Mouse (Mus musculus): ENCODE results near the gene Tlr6. TPM values are rescaled to one million over a fixed set of nuclear protein-coding genes. Genes with fewer than 3 reads are reported as not detected.

Gene Tlr6
- 0.31 and 0.46 TPM in 2 replicates for polyA plus RNA-seq (2015; fragmentation: Nextera tagmentation; extraction: Ambion mirVana)

DNA sequence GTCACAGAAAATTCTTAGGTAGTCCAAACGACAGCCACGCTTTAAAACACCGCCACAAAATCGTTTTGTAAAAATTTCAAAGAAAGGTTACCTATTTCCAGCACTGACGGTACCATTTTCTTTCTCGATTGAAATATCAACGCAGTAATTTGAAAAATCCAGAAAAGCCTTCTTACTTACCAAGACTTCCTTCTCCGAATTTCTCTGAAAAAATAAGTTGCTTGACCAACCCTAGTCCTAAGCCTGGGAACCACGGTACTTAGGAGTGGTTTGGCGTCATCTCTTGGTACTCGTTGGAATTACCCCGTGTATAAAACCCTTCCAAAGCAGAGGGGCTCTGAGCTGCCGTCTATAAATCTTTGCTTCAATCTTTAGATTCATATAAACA, at the start of gene Tlr6:
Tlr6 (minus strand) TSS at position 255 of the 388 bp plus-strand sequence.
- Histone ChIP-seq H3K36me3 (no peaks in the 10 kb centered on the region), H3K4me3 (no peak within 1 kb of the TSS), H3K4me2 (replicated peaks) (no peak within 1 kb of the TSS), H3K27ac (replicated peaks) (no peak within 1 kb of the TSS), H3K27me3 (no peaks in the 10 kb centered on the region), H3K9me3 (no peaks in the 10 kb centered on the region), H3K4me1 (no peaks in the 10 kb centered on the region), H3K9ac (replicated peaks) (no peak within 1 kb of the TSS)
- no peak for ATAC-seq (replicated peaks)
- 89% methylated on average over 13 of the region's 13 CpGs for WGBS

DNA sequence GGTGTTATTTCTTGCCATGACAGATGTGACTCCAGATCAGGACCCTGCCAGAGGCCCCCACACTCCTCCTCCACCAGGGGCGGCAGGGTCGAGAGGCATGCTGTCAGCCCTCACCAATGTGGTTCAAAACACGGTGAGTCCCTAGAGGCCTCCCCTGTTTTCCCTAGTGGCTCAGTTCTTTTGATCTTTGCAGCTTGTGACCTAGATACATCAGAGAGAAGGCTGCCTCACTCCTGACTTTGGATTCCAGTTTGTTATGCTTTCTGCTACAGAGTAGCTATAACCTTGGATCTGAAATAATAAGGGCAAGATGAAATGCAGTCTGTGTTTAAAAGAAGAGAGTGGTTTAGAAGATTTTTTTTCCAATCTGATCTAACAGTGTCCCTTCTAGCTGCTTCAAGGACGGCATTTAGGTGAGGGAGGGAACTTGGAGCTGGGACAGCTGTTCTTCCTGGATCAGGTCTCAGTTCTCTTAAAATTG, 46.2 kb upstream of the Tlr6 start:
- H3K4me2 ChIP-seq (replicated peaks): no peak overlapping the region
- H3K9ac ChIP-seq (replicated peaks): no peak overlapping the region
- ATAC-seq (replicated peaks): 0 out of 2 replicates have a peak, but pooled peaks have one; percentile 10
- no peak overlapping the region for H3K27ac ChIP-seq (replicated peaks)
- H3K36me3 ChIP-seq: no peaks in the 10 kb centered on the region
- no peak overlapping the region for H3K4me3 ChIP-seq
- H3K27me3 ChIP-seq: no peaks in the 10 kb centered on the region
- 37% methylated on average over 4 of the region's 4 CpGs for WGBS
- H3K4me1 ChIP-seq: peaks cover 13% of the 10 kb centered on the region
- H3K9me3 ChIP-seq: no peaks in the 10 kb centered on the region

DNA sequence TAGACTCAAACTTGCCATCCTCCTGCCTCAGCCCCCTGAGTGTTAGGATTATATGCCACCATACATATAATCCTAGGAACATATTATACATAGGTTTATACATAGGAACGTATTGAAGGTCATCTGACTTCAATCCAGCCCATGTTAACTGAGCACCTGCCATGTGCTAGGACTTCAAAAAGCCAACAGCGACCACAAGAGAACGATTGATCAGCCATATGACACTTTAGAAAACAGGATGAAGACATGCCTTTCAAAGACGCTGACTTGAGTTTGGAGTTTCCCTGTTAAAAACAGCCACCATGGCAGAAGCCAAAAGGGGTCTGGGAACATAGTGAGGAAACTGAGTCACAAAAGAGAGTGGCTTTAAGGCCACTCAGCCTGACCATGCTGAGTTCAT, 45.4 kb upstream of the Tlr6 start:
- H3K4me1 ChIP-seq: peaks cover 13% of the 10 kb centered on the region

DNA sequence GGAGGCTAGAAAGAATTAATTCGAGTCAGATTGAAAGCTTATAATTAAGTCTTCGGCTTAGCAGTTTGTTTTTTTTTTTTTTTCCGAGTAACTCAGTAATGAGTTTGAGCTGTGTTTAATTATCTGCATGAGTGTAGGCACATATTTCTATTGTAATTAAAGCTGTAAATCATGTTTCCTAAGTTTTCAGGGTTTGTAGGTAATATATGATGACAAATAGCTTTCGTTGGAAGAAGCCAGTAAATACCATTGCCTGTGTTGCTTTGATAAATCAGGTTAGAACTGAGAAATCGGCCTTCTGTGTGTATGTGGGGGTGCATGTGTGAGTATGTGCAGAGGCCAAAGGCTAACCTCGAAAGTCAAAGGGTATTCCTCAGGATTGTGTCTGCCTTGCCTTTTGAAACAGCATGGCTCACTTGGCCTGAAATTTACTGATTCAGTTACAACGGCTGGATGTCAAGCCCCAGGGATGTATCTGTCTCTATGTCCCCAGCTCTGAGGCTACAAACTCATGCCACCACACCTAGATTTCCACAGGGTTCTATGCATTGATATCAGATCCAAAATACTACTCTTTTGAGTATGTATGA, 44.1 kb upstream of the Tlr6 start:
- H3K4me2 ChIP-seq (replicated peaks): no peak overlapping the region
- no peaks in the 10 kb centered on the region for H3K27me3 ChIP-seq
- ATAC-seq (replicated peaks): no peak
- H3K4me1 ChIP-seq: peaks cover 13% of the 10 kb centered on the region
- no peaks in the 10 kb centered on the region for H3K36me3 ChIP-seq
- WGBS: 46% methylated on average over 7 of the region's 7 CpGs
- H3K9me3 ChIP-seq: no peaks in the 10 kb centered on the region
- no peak overlapping the region for H3K9ac ChIP-seq (replicated peaks)
- H3K4me3 ChIP-seq: no peak overlapping the region
- no peak overlapping the region for H3K27ac ChIP-seq (replicated peaks)

More for the DNA sequence above, 45.4 kb upstream of the Tlr6 start:
- Histone ChIP-seq H3K27me3 (no peaks in the 10 kb centered on the region), H3K27ac (replicated peaks) (no peak overlapping the region), H3K4me2 (replicated peaks) (no peak overlapping the region), H3K4me3 (no peak overlapping the region), H3K36me3 (no peaks in the 10 kb centered on the region), H3K9ac (replicated peaks) (no peak overlapping the region), H3K9me3 (no peaks in the 10 kb centered on the region)
- 93% methylated on average over 4 of the region's 4 CpGs for WGBS
- no peak for ATAC-seq (replicated peaks)

DNA sequence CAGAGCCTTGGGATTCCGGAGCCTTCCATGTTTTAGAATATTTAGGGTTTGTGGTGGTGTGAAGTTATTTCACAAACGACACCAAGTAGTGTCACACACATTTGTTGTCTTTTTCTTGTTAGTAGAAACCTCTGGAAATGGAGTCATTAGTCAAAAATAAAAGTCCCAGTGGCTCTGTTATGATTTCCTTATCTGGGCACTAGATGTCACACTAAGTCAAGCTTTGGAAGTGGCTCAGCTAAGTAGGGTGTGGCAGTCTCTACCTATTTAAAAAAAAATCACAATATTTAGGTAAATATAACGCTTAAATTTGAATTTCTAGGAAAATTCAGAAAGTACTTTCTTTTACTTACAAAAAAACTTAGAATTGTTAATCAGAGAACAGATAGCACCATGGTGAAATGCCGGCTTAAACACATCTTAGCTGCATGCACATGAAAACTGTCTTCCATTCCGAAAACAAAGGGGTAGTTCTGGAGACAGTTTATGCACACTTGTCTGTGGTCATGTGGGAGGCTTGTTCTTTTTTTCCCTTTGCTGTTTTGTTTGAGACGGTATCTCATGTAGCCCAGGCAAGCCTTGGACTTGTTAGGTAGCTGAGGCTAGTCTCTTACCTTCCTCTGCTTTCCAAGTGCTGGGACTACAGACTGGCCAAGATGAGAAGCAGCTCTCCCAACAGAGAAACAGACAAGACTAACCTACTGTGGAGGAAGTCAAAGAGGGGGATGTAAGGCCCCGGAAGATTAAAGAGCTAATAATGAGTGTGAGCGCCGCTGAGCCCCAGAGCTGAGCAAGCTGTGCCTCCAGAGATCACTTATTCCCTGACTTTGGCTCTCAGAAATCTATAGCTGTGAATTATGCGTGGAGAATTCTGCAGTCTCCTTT, 43.3 kb upstream of the Tlr6 start:
- 44% methylated on average over 10 of the region's 10 CpGs for WGBS
- H3K27ac ChIP-seq (replicated peaks): peak overlapping the region; percentile 35; the same call in 1 of the 2 replicates
- H3K27me3 ChIP-seq: no peaks in the 10 kb centered on the region
- H3K9ac ChIP-seq (replicated peaks): no peak overlapping the region
- no peaks in the 10 kb centered on the region for H3K36me3 ChIP-seq
- ATAC-seq (replicated peaks): peak; percentile 78
- H3K9me3 ChIP-seq: no peaks in the 10 kb centered on the region
- H3K4me2 ChIP-seq (replicated peaks): peak overlapping the region; percentile 21; the same call in 1 of the 2 replicates
- H3K4me1 ChIP-seq: peaks cover 13% of the 10 kb centered on the region
- no peak overlapping the region for H3K4me3 ChIP-seq

DNA sequence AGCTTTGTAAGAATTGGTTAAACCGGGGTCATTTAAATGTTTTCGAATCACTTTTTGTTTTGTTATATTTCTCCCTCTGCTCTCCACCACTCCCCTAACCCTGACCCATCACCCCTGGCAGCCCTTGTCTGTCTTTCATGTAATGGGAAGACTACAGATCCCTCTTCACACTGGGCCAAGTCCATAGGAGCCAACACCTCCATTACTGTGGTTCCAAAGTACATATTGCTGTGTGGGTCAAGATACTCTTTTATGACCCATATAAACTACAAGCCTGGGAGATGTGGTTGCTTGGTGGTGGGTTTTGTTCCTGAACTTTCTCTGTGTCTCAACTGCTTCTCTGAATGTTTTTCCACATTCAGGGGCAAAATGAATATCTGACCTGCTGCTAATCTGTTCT, 35.5 kb upstream of the Tlr6 start:
- H3K27me3 ChIP-seq: no peaks in the 10 kb centered on the region
- no peaks in the 10 kb centered on the region for H3K36me3 ChIP-seq
- H3K4me3 ChIP-seq: no peak overlapping the region
- WGBS: 97% methylated on average over 2 of the region's 2 CpGs
- H3K4me2 ChIP-seq (replicated peaks): no peak overlapping the region
- no peaks in the 10 kb centered on the region for H3K9me3 ChIP-seq
- no peak for ATAC-seq (replicated peaks)
- H3K4me1 ChIP-seq: no peaks in the 10 kb centered on the region
- H3K27ac ChIP-seq (replicated peaks): no peak overlapping the region
- no peak overlapping the region for H3K9ac ChIP-seq (replicated peaks)

DNA sequence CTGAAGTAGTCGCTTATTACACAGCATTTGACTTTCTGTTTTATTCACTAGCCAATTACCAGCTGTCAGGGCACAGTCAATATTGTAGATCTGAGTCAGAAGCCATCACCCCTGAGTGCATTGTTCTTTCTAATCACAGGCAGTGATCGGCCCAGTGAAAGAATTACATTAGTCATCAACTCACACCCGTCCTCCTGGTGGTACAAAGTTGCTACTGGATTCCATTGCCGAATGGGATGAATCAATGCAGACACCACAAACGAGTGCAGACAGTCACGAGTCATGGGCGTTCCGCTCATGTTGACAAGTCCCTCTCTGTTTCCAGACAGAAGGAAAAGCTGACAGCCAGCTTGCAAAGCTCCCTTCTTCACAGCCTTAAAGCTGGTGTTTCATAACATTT, 32.6 kb upstream of the Tlr6 start:
- Histone ChIP-seq H3K9ac (replicated peaks) (no peak overlapping the region), H3K36me3 (no peaks in the 10 kb centered on the region), H3K4me1 (no peaks in the 10 kb centered on the region), H3K27ac (replicated peaks) (no peak overlapping the region), H3K27me3 (no peaks in the 10 kb centered on the region), H3K4me3 (no peak overlapping the region), H3K4me2 (replicated peaks) (no peak overlapping the region), H3K9me3 (no peaks in the 10 kb centered on the region)
- WGBS: 45% methylated on average over 8 of the region's 8 CpGs
- no peak for ATAC-seq (replicated peaks)

DNA sequence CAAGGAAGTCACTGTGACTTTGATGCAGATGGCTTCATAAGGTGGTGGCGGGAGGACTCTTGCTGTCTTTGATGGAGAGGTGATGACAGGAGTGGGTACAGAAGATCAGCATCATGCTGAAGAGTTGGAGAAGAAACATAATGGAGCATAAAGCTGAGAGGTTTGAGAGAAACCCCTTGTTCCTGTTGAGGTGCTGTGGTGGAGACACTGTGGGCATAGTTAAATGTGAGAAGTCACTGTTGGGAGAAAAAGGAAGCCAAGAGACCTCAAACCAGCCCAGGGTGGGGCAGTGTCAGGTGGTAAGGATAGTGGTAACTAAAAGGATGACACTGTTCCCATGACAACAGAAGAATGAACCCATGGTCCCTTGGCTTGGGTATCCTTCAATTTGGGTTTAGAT, 30.0 kb upstream of the Tlr6 start:
- WGBS: 93% methylated on average over 1 of the region's 1 CpGs
- H3K36me3 ChIP-seq: no peaks in the 10 kb centered on the region
- no peaks in the 10 kb centered on the region for H3K27me3 ChIP-seq
- H3K27ac ChIP-seq (replicated peaks): no peak overlapping the region
- no peak overlapping the region for H3K9ac ChIP-seq (replicated peaks)
- no peaks in the 10 kb centered on the region for H3K9me3 ChIP-seq
- H3K4me2 ChIP-seq (replicated peaks): no peak overlapping the region
- ATAC-seq (replicated peaks): no peak
- H3K4me1 ChIP-seq: no peaks in the 10 kb centered on the region
- no peak overlapping the region for H3K4me3 ChIP-seq

DNA sequence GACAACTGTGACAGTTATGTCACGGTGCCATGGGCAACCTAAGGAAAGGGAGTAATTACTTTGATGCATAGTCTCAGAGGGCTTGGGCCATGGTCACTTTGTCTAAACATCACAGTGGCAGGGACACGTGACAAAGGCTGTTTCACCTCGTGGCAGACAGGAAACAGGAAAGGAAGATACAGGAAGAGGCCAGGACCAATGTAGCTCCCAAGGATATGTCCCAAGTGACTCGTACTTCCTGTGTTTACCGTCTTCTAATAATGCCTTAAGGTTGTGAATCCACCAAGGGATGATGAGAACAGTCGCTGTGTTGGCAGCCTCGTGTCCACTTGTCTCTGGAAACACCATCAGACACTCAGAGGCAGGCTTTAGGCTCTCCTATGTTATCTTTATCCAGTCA, 26.1 kb upstream of the Tlr6 start:
- WGBS: 84% methylated on average over 7 of the region's 7 CpGs
- H3K4me3 ChIP-seq: no peak overlapping the region
- no peak overlapping the region for H3K4me2 ChIP-seq (replicated peaks)
- no peaks in the 10 kb centered on the region for H3K27me3 ChIP-seq
- H3K36me3 ChIP-seq: no peaks in the 10 kb centered on the region
- no peak overlapping the region for H3K9ac ChIP-seq (replicated peaks)
- H3K9me3 ChIP-seq: no peaks in the 10 kb centered on the region
- H3K27ac ChIP-seq (replicated peaks): no peak overlapping the region
- ATAC-seq (replicated peaks): no peak
- no peaks in the 10 kb centered on the region for H3K4me1 ChIP-seq

DNA sequence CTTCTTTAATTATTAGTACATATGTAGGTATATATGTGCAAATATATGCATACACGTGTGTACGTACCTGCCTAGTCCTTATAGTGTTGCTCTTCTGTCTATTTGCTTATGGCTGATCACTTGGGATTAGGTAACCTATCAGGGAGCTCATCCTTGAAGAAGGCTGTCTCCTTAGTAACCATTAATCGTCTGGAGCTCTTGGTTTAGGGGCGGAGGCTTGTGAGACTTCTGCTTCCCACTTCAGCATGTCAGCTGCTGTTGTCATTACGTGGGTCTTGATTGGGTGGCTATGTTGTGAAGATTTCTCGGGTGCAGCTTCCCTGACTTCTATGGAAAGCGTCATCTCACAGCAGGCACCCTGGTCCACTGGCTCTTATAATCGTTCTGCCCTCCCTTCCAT, 17.2 kb upstream of the Tlr6 start:
- H3K9me3 ChIP-seq: no peaks in the 10 kb centered on the region
- no peak overlapping the region for H3K27ac ChIP-seq (replicated peaks)
- H3K27me3 ChIP-seq: no peaks in the 10 kb centered on the region
- no peaks in the 10 kb centered on the region for H3K4me1 ChIP-seq
- no peak overlapping the region for H3K4me3 ChIP-seq
- WGBS: 73% methylated on average over 8 of the region's 8 CpGs
- H3K9ac ChIP-seq (replicated peaks): no peak overlapping the region
- H3K36me3 ChIP-seq: no peaks in the 10 kb centered on the region
- no peak overlapping the region for H3K4me2 ChIP-seq (replicated peaks)
- ATAC-seq (replicated peaks): 0 out of 2 replicates have a peak, but pooled peaks have one; percentile 26

DNA sequence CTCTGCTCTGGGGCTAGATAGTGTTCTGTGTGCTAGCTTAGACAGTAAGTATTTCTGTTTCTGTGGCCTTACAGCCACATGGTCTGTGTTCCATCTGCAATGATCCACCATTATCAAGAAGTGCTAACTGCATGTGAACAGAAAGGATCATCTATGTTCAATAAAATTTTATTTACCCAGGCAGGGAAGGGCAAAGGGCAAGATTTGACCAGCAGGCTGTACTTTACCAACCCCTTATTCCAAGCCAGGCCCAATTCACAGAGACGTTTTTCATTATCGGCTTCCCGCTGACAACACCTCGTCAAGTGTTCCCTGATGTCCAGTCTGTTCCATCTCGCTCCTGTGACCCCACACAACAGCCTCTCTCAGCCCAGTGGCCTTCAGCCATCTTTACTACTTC, 15.2 kb upstream of the Tlr6 start:
- H3K4me1 ChIP-seq: 0 out of 2 replicates have a peak, but pooled peaks cover 5% of the 10 kb centered on the region
- H3K27me3 ChIP-seq: no peaks in the 10 kb centered on the region
- H3K36me3 ChIP-seq: no peaks in the 10 kb centered on the region
- H3K4me3 ChIP-seq: no peak overlapping the region
- no peak overlapping the region for H3K27ac ChIP-seq (replicated peaks)
- H3K4me2 ChIP-seq (replicated peaks): no peak overlapping the region
- no peak for ATAC-seq (replicated peaks)
- WGBS: 69% methylated on average over 5 of the region's 5 CpGs
- H3K9ac ChIP-seq (replicated peaks): no peak overlapping the region
- no peaks in the 10 kb centered on the region for H3K9me3 ChIP-seq

All from forebrain, embryonic 15.5 days (tissue).